Comparison of ENCODE assay signal across 20 mouse cellular contexts in genomic region chr10:89482142-89482681, GRCm38 (mm10). TPM values are rescaled to one million over a fixed set of nuclear protein-coding genes. Genes with fewer than 3 reads are reported as not detected.
DNase-seq lines count a peak whose midpoint lies in the region; ATAC-seq and TF ChIP-seq lines count a peak whose summit lies in the region.
"Had no signal": no experiment of that assay in that cellular context is flagged by ENCODE, and none has a peak within 500 bp of the region (broad histone marks: within the 10 kb centered on the region; RNA-seq: fewer than 3 reads in every experiment).

No protein-coding gene starts in this region.

- WGBS in embryonic facial prominence, embryonic 14.5 days, result 65% methylated on average over 10 of the region's 10 CpGs
- 22% methylated on average over 10 of the region's 10 CpGs for WGBS in hindbrain, postnatal 0 days
- WGBS in neural tube, embryonic 12.5 days, result 26% methylated on average over 10 of the region's 10 CpGs

- H3K36me3 ChIP-seq in embryonic facial prominence, embryonic 14.5 days (ENCODE audit: control insufficient read depth, insufficient read depth, low read length), result no peaks in the 10 kb centered on the region
- H3K36me3 ChIP-seq in hindbrain, postnatal 0 days (ENCODE audit: insufficient read depth, low read length), result no peaks in the 10 kb centered on the region
- H3K36me3 ChIP-seq in neural tube, embryonic 12.5 days, result no peaks in the 10 kb centered on the region
- H3K36me3 ChIP-seq: embryonic facial prominence, embryonic 15.5 days; kidney, embryonic 15.5 days; limb, embryonic 15.5 days; lung, embryonic 15.5 days; stomach, embryonic 15.5 days had no signal

- H3K27ac ChIP-seq in embryonic facial prominence, embryonic 14.5 days (replicated peaks; ENCODE audit: low read depth, low read length), result no peak overlapping the region
- no peak overlapping the region for H3K27ac ChIP-seq in hindbrain, postnatal 0 days
- no peak overlapping the region for H3K27ac ChIP-seq in neural tube, embryonic 12.5 days
- H3K27ac ChIP-seq: embryonic facial prominence, embryonic 15.5 days; kidney, embryonic 15.5 days; limb, embryonic 15.5 days; lung, embryonic 15.5 days; stomach, embryonic 15.5 days had no signal

- H3K4me2 ChIP-seq in embryonic facial prominence, embryonic 14.5 days (ENCODE audit: low read depth, low read length), result no peak overlapping the region
- H3K4me2 ChIP-seq in hindbrain, postnatal 0 days (ENCODE audit: low read depth, low read length), result peak overlapping the region; percentile 3; the same call in 1 of the 2 replicates
- peak overlapping the region; percentile 17 for H3K4me2 ChIP-seq in neural tube, embryonic 12.5 days (replicated peaks)
- H3K4me2 ChIP-seq: embryonic facial prominence, embryonic 15.5 days; kidney, embryonic 15.5 days; limb, embryonic 15.5 days; lung, embryonic 15.5 days; stomach, embryonic 15.5 days had no signal

- no peak overlapping the region for H3K9ac ChIP-seq in embryonic facial prominence, embryonic 14.5 days (ENCODE audit: low read depth, low read length)
- no peak overlapping the region for H3K9ac ChIP-seq in hindbrain, postnatal 0 days (replicated peaks; ENCODE audit: low read length)
- no peak overlapping the region for H3K9ac ChIP-seq in neural tube, embryonic 12.5 days
- H3K9ac ChIP-seq: embryonic facial prominence, embryonic 15.5 days; kidney, embryonic 15.5 days; limb, embryonic 15.5 days; lung, embryonic 15.5 days; stomach, embryonic 15.5 days had no signal

- DNase-seq in embryo, embryonic 10 days (ENCODE audit: low spot score), result peak; percentile 58
- peak; percentile 31 for DNase-seq in embryonic facial prominence, embryonic 14.5 days (ENCODE audit: low spot score)
- no peak for DNase-seq in hindbrain, postnatal 0 days (ENCODE audit: low spot score)
- no peak for DNase-seq in c-Kit-positive CD71-positive TER-119-positive erythroid progenitor cells, embryonic 14.5 days (ENCODE audit: low spot score)
- DNase-seq in cerebellum, postnatal 4 days (ENCODE audit: low spot score in 2 of 2), result no peak
- DNase-seq in T-cell, adult 2 months (ENCODE audit: low spot score), result no peak
- DNase-seq: cerebellum, adult 9-10 months; thymus, postnatal 25 days had no signal

- H3K27me3 ChIP-seq in embryonic facial prominence, embryonic 14.5 days (replicated peaks; ENCODE audit: control insufficient read depth, insufficient read depth, low read length), result no peaks in the 10 kb centered on the region
- H3K27me3 ChIP-seq in hindbrain, postnatal 0 days (ENCODE audit: insufficient read depth, low read length), result no peaks in the 10 kb centered on the region
- H3K27me3 ChIP-seq in neural tube, embryonic 12.5 days (replicated peaks), result peaks cover 4% of the 10 kb centered on the region; the same call in 1 of the 2 replicates
- H3K27me3 ChIP-seq: embryonic facial prominence, embryonic 15.5 days; kidney, embryonic 15.5 days; limb, embryonic 15.5 days; lung, embryonic 15.5 days; stomach, embryonic 15.5 days had no signal

- H3K4me1 ChIP-seq in embryonic facial prominence, embryonic 14.5 days (ENCODE audit: control insufficient read depth, insufficient read depth, low read length), result no peaks in the 10 kb centered on the region
- H3K4me1 ChIP-seq in hindbrain, postnatal 0 days (ENCODE audit: insufficient read depth, low read length), result no peaks in the 10 kb centered on the region
- peaks cover 5% of the 10 kb centered on the region; the same call in 1 of the 2 replicates for H3K4me1 ChIP-seq in neural tube, embryonic 12.5 days
- H3K4me1 ChIP-seq: embryonic facial prominence, embryonic 15.5 days; kidney, embryonic 15.5 days; limb, embryonic 15.5 days; lung, embryonic 15.5 days; stomach, embryonic 15.5 days had no signal

- peak; percentile 55; the same call in 1 of the 2 replicates for ATAC-seq in embryonic facial prominence, embryonic 14.5 days (ENCODE audit: low read depth)
- no peak for ATAC-seq in hindbrain, postnatal 0 days
- ATAC-seq in neural tube, embryonic 12.5 days (ENCODE audit: low FRiP score, low read depth), result peak; percentile 48; the same call in 1 of the 2 replicates
- no peak for ATAC-seq in megakaryocyte progenitor cell, adult 5-6 weeks (replicated peaks; ENCODE audit: poor library complexity)
- ATAC-seq: activated CD4-positive, CD25-positive, alpha-beta regulatory T cell, adult 4 months; CD4-positive, CD25-positive, alpha-beta regulatory T cell, adult 4 months; inflammation-experienced regulatory T-cells, adult 6 months had no signal

- no peaks in the 10 kb centered on the region for H3K9me3 ChIP-seq in embryonic facial prominence, embryonic 14.5 days (ENCODE audit: control insufficient read depth, low read length)
- H3K9me3 ChIP-seq in hindbrain, postnatal 0 days (ENCODE audit: low read length), result no peaks in the 10 kb centered on the region
- no peaks in the 10 kb centered on the region for H3K9me3 ChIP-seq in neural tube, embryonic 12.5 days
- H3K9me3 ChIP-seq: embryonic facial prominence, embryonic 15.5 days; kidney, embryonic 15.5 days; limb, embryonic 15.5 days; lung, embryonic 15.5 days; stomach, embryonic 15.5 days had no signal

- no peak overlapping the region for H3K4me3 ChIP-seq in embryonic facial prominence, embryonic 14.5 days (ENCODE audit: low read depth, low read length)
- H3K4me3 ChIP-seq in hindbrain, postnatal 0 days (ENCODE audit: low read length), result no peak overlapping the region
- no peak overlapping the region for H3K4me3 ChIP-seq in neural tube, embryonic 12.5 days
- H3K4me3 ChIP-seq: embryonic facial prominence, embryonic 15.5 days; kidney, embryonic 15.5 days; limb, embryonic 15.5 days; lung, embryonic 15.5 days; stomach, embryonic 15.5 days had no signal

- TF ChIP-seq CTCF in hindbrain, postnatal 0 days (IDR thresholded peaks at IDR 0.05; ENCODE audit: low read depth), result no peak

RNA-seq across cellular contexts. Expression of gene Gas2l3, which starts 38.4 kb away (rescaled TPM):
- 11.1 and 14.4 TPM in 2 replicates for polyA plus RNA-seq in embryonic facial prominence, embryonic 14.5 days (2014; fragmentation: Nextera tagmentation; extraction: Ambion mirVana)
- total RNA-seq in hindbrain, postnatal 0 days (2014; rRNA removed), result 11.7 and 17.8 TPM in 2 replicates
- 5.5 and 6.6 TPM in 2 replicates for polyA plus RNA-seq in hindbrain, postnatal 0 days (2015; fragmentation: Nextera tagmentation; extraction: Ambion mirVana)
- 7.0 and 8.1 TPM in 2 replicates for polyA plus RNA-seq in neural tube, embryonic 12.5 days (2016; fragmentation: Nextera tagmentation; extraction: Ambion mirVana)
- 23.2 and 24.1 TPM in 2 replicates for total RNA-seq in megakaryocyte progenitor cell, adult 5-6 weeks (2015)
- 22.1 and 33.9 TPM in 2 replicates for total RNA-seq in megakaryocyte progenitor cell, adult 5-6 weeks (2017)

RNA-seq across cellular contexts. Expression of gene Nr1h4, which starts 51.2 kb away (rescaled TPM):
- polyA plus RNA-seq in embryonic facial prominence, embryonic 14.5 days (2014; fragmentation: Nextera tagmentation; extraction: Ambion mirVana), result not detected in 2 replicates
- not detected in 2 replicates for total RNA-seq in hindbrain, postnatal 0 days (2014; rRNA removed)
- 0.08 and 0.09 TPM in 2 replicates for polyA plus RNA-seq in hindbrain, postnatal 0 days (2015; fragmentation: Nextera tagmentation; extraction: Ambion mirVana)
- polyA plus RNA-seq in neural tube, embryonic 12.5 days (2016; fragmentation: Nextera tagmentation; extraction: Ambion mirVana), result not detected in 2 replicates
- total RNA-seq in megakaryocyte progenitor cell, adult 5-6 weeks (2015), result not detected in 2 replicates
- total RNA-seq in megakaryocyte progenitor cell, adult 5-6 weeks (2017), result not detected in 2 replicates
- total RNA-seq: granulocyte monocyte progenitor cell, adult 5-6 weeks; megakaryocyte, adult 5-6 weeks had no signal
- polyA plus RNA-seq: activated CD4-positive, CD25-positive, alpha-beta regulatory T cell, adult 4 months; CD4-positive, CD25-positive, alpha-beta regulatory T cell, adult 4 months; embryonic facial prominence, embryonic 15.5 days; inflammation-experienced regulatory T-cells, adult 6 months had no signal

Comparison
In these comparisons a context has a peak if more than half of its experiments do, and no peak if none do; other contexts are left out.
1. DNase-seq: peak in embryo, embryonic 10 days (single experiment) and embryonic facial prominence, embryonic 14.5 days (single experiment); none in hindbrain, postnatal 0 days (single experiment), c-Kit-positive CD71-positive TER-119-positive erythroid progenitor cells, embryonic 14.5 days (single experiment), cerebellum, postnatal 4 days (0 of 2) and T-cell, adult 2 months (single experiment).
2. ATAC-seq: peak in embryonic facial prominence, embryonic 14.5 days (single experiment) and neural tube, embryonic 12.5 days (single experiment); none in hindbrain, postnatal 0 days (single experiment) and megakaryocyte progenitor cell, adult 5-6 weeks (single experiment).